Mouse (Mus musculus): ENCODE measurements around the gene Pld4.

DNA sequence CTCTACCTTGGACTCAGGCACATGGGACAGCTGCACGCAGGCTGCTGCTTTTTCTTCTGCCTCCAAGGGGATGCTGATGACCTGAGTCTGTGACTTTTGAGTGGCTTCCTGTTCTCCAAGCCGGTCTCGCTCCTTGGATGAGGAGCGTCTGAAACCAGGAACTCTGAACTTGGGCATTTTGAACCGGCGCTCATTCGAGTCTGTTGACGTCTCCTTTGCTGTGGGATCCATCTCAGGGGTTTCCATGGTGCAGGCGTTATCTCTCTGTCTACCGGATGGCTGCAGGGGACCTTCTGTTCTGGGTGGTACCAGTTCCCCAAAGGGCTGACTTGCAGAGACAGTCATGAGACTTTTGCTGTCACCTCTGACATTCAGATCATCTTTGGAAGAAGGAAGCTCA, 14.0 kb downstream of the Pld4 start:
- TF ChIP-seq CTCF (conservative IDR thresholded peaks at IDR 0.05; ENCODE audit: low read length) (no peak), POU5F1 (IDR thresholded peaks at IDR 0.05; ENCODE audit: borderline replicate concordance, low read length) (no peak), NANOG (IDR thresholded peaks at IDR 0.05; ENCODE audit: borderline replicate concordance, low read length) (no peak)

Data from E14TG2a.4 (cell line).